Mouse (Mus musculus) lung, postnatal 0 days (tissue): ENCODE data around the gene Ext2. TPM values are rescaled to one million over a fixed set of nuclear protein-coding genes. Genes with fewer than 3 reads are reported as not detected.

Source experiments
- ATAC-seq: fragments of 200-750 bp; cut with Nextera tagmentation; 2 replicates; pipeline ENCODE4 v1.8.0; 2017; ENCODE audit warnings: moderate library complexity
- DNase-seq: peaks from one replicate; pipeline ENCODE4 v3.0.0-alpha.2; 2016; ENCODE audit warnings: low spot score
- H3K27ac ChIP-seq: fragments of 300-500 bp; sonication (generic); 2 replicates; pipeline ENCODE4 v1.5.1; 2014; ENCODE audit warnings: antibody characterized with exemption, mild to moderate bottlenecking, low read length, mixed read lengths
- H3K27me3 ChIP-seq: fragments of 300-500 bp; sonication (generic); replicated peaks from 2 replicates; pipeline ENCODE4 v1.6.1; 2014; ENCODE audit warnings: low read length, mixed read lengths; ENCODE audit not compliant: insufficient read depth
- H3K36me3 ChIP-seq: fragments of 300-500 bp; sonication (generic); 2 replicates; pipeline ENCODE4 v1.6.1; 2014; ENCODE audit warnings: low read length, mixed read lengths; ENCODE audit not compliant: insufficient read depth
- H3K4me1 ChIP-seq: fragments of 300-500 bp; sonication (generic); 2 replicates; pipeline ENCODE4 v1.6.1; 2014; ENCODE audit warnings: antibody characterized with exemption, low read depth, low read length, mixed read lengths; ENCODE audit not compliant: insufficient read depth
- H3K4me2 ChIP-seq: fragments of 300-500 bp; sonication (generic); replicated peaks from 2 replicates; pipeline ENCODE4 v1.6.1; 2014; ENCODE audit warnings: low read depth, mild to moderate bottlenecking, low read length, moderate library complexity, mixed read lengths
- H3K4me3 ChIP-seq: fragments of 300-500 bp; sonication (generic); 2 replicates; pipeline ENCODE4 v1.5.1; 2014; ENCODE audit warnings: low read depth, low read length
- H3K9ac ChIP-seq: fragments of 300-500 bp; sonication (generic); replicated peaks from 2 replicates; pipeline ENCODE4 v1.6.1; 2014; ENCODE audit warnings: low read depth, mild to moderate bottlenecking
- H3K9me3 ChIP-seq: fragments of 300-500 bp; sonication (generic); 2 replicates; pipeline ENCODE4 v1.6.1; 2016; ENCODE audit warnings: low read length, mixed read lengths
- CTCF ChIP-seq: IDR thresholded peaks from 2 replicates; pipeline ENCODE4 v1.5.1; 2016; ENCODE audit warnings: antibody characterized with exemption, mild to moderate bottlenecking
- EP300 ChIP-seq: IDR thresholded peaks from 2 replicates; pipeline ENCODE4 v1.6.1; 2016; ENCODE audit warnings: antibody characterized with exemption, mild to moderate bottlenecking, control low read depth
- WGBS: fragments of 180-500 bp; shearing (Covaris S2); extraction: QIAGEN DNeasy Blood & Tissue Kit; methylation state at CpG from one replicate; pipeline ENCODE4 v1.1.7; 2014; 5-methylcytosine and 5-hydroxymethylcytosine counted together
- polyA plus RNA-seq: library from polyadenylated mRNA; unstranded; fragments of >200 nt; fragmentation: Nextera tagmentation; extraction: Ambion mirVana; gene quantifications from 2 replicates; pipeline ENCODE4 v1.2.1, GENCODE M21; 2015

Gene Ext2
- polyA plus RNA-seq, 1 experiment from 2014 or later, result 76.6 TPM

DNA sequence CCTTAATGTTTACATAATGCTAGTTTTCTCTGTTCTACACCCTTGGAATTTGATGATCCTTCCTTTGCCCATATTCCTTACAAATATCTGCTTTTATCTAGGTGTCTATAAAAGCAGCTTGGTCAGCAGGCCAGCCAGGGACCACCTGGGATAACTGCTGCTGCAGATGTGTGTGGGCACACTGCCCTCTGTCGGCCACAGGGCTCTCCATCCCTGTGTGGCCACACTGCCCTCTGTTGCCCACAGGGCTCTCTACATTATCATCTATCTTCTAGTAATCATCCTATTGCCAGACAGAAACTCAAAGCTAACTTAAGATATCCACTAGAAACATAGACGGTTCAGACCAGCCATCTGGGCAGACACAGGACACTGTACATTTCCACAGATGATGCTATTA is 12.4 kb downstream of the Ext2 start:
- TF ChIP-seq CTCF, result peak; percentile 99
- TF ChIP-seq EP300, result no peak
- WGBS, result 11% methylated on average over 2 of the region's 2 CpGs
- Histone ChIP-seq H3K4me1 (no peaks in the 10 kb centered on the region), H3K9me3 (no peaks in the 10 kb centered on the region), H3K36me3 (peaks cover 39% of the 10 kb centered on the region), H3K9ac (no peak overlapping the region), H3K27me3 (no peaks in the 10 kb centered on the region), H3K4me2 (no peak overlapping the region), H3K27ac (no peak overlapping the region), H3K4me3 (no peak overlapping the region)
- ATAC-seq (peak; percentile 62), DNase-seq (peak; percentile 43)

DNA sequence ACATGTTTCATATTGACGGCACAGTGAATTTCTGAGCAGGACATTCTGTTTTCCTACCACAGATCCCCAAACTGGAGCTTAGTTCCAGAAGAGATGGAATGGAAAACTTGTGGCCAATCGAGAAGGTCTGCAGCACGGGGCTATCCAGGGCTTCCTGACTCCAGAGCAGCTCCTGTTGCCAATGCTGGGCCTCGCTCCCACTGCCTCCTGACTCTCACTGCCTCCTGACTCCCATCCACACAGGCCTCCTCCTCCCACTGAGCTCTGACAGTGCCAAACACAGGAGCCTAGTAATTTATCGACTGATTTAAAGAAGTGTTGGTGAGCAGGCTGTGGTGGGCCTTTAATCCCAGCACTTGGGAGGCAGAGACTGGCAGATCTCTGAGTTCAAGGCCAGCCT is 14.3 kb downstream of the Ext2 start:
- ATAC-seq, result no peak
- Histone ChIP-seq H3K27ac (no peak overlapping the region), H3K36me3 (peaks cover 45% of the 10 kb centered on the region), H3K4me3 (no peak overlapping the region), H3K4me2 (no peak overlapping the region), H3K4me1 (no peaks in the 10 kb centered on the region), H3K9ac (no peak overlapping the region), H3K9me3 (no peaks in the 10 kb centered on the region), H3K27me3 (no peaks in the 10 kb centered on the region)
- no peak for DNase-seq
- TF ChIP-seq CTCF (no peak), EP300 (no peak)
- 76% methylated on average over 5 of the region's 5 CpGs for WGBS

GRCm38 (mm10) chr2:93807440-93807839 is 14.9 kb downstream of the Ext2 start:
- no peak for ATAC-seq
- H3K4me3 ChIP-seq, result no peak overlapping the region

DNA sequence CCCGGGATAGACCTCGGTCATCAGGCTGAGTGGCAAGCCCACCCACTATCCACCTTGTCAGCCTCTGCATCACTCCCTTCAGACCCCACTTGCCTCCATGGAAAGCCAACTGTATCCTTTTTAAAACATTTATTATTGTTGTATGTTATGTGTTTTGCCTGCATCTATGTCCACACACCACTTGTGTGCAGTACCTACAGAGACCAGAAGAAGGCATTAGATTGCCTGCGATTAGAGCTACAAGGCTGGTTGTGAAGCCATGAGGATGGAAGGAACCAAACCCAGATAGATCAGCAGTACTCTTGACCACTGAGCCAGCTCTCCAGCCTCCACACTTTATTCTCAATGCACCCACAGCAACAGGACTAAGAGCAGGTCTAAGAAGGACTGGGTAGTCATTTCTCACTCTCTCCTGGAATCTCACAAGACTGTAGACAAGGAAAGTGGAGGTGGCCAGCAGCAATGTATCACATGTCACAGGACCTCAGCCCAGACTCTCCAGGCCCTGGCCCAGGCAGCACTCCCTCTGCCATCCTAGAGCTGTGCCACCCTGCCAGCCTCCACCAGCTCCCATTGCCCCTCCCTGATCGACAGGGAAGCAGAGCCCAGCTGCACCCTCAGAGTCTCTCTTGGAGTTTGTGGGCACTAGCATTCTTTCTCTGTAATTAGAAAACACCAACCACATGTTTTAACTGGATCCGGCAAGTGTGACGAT is 15.7 kb downstream of the Ext2 start:
- H3K9ac ChIP-seq, result no peak overlapping the region
- H3K36me3 ChIP-seq, result peaks cover 41% of the 10 kb centered on the region
- no peak overlapping the region for H3K27ac ChIP-seq
- H3K9me3 ChIP-seq, result no peaks in the 10 kb centered on the region
- H3K4me2 ChIP-seq, result no peak overlapping the region
- DNase-seq (no peak), ATAC-seq (no peak)
- H3K27me3 ChIP-seq, result no peaks in the 10 kb centered on the region
- no peak for TF ChIP-seq EP300
- peak; percentile 36 for TF ChIP-seq CTCF
- no peak overlapping the region for H3K4me3 ChIP-seq
- no peaks in the 10 kb centered on the region for H3K4me1 ChIP-seq
- WGBS, result 93% methylated on average over 6 of the region's 6 CpGs

More at GRCm38 (mm10) chr2:93807440-93807839, 14.9 kb downstream of the Ext2 start:
- Histone ChIP-seq H3K9me3 (no peaks in the 10 kb centered on the region), H3K27me3 (no peaks in the 10 kb centered on the region), H3K4me1 (no peaks in the 10 kb centered on the region), H3K4me2 (no peak overlapping the region), H3K9ac (no peak overlapping the region), H3K27ac (no peak overlapping the region), H3K36me3 (peaks cover 44% of the 10 kb centered on the region)
- no peak for DNase-seq
- no peak for TF ChIP-seq EP300
- no peak for TF ChIP-seq CTCF
- 71% methylated on average over 8 of the region's 8 CpGs for WGBS

DNA sequence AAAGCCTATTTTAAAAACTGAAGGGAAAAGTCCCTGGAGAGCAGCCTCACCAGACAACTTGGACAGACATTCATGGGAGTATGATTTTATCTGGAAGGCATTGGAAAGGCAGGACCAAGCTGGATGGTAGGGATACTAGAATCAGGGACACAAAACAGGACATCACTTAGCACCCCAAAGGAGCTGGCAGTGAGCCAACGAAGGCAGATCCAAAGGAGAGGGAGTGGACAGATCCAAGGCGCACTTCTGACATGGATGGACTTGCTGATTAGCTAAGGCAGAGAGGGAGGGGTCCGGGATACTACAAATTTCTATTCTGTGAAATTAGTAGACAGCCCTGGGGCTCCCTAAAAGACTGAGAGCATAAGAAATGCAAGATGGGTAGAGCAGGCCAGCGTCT is 16.8 kb downstream of the Ext2 start:
- no peak overlapping the region for H3K27ac ChIP-seq
- ATAC-seq (no peak), DNase-seq (no peak)
- no peaks in the 10 kb centered on the region for H3K9me3 ChIP-seq
- TF ChIP-seq CTCF (no peak), EP300 (no peak)
- peaks cover 31% of the 10 kb centered on the region for H3K36me3 ChIP-seq
- no peaks in the 10 kb centered on the region for H3K27me3 ChIP-seq
- no peaks in the 10 kb centered on the region for H3K4me1 ChIP-seq
- 76% methylated on average over 4 of the region's 4 CpGs for WGBS
- H3K4me2 ChIP-seq, result no peak overlapping the region
- H3K4me3 ChIP-seq, result no peak overlapping the region
- no peak overlapping the region for H3K9ac ChIP-seq

DNA sequence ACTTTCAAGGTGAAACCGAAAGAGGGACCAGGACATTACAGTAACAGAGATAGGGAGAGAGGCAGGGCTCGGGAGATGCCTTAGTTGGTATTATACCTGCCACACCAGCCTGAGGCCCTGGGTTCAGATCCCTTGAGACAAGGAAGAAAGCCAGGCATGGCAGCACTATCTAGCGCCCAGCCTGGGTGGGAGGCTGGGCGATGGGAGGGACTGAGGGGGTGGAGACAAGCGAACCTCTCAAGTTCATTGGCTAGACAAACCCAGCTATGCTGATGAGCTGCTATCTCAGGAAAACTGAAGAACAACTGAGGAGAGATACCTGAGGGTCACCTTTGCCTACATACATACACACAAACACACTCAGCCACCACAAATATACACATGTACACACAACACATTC is 17.3 kb downstream of the Ext2 start:
- Histone ChIP-seq H3K36me3 (peaks cover 31% of the 10 kb centered on the region), H3K4me3 (no peak overlapping the region)
- no peak for TF ChIP-seq EP300
- TF ChIP-seq CTCF, result no peak

More for the DNA sequence above, 17.3 kb downstream of the Ext2 start:
- DNase-seq, result no peak
- no peaks in the 10 kb centered on the region for H3K27me3 ChIP-seq
- H3K27ac ChIP-seq, result no peak overlapping the region
- H3K9me3 ChIP-seq, result no peaks in the 10 kb centered on the region
- ATAC-seq, result no peak
- H3K4me1 ChIP-seq, result no peaks in the 10 kb centered on the region
- no peak overlapping the region for H3K9ac ChIP-seq
- whole genome bisulfite sequencing, result 87% methylated on average over 5 of the region's 5 CpGs
- H3K4me2 ChIP-seq, result no peak overlapping the region
